Mouse (Mus musculus) midbrain, postnatal 0 days (tissue): Measurements from ENCODE around the gene Tmem138. TPM values are rescaled to one million over a fixed set of nuclear protein-coding genes. Genes with fewer than 3 reads are reported as not detected.

Experiments used
- ATAC-seq: fragments of 200-750 bp; cut with Nextera tagmentation; 2 replicates; pipeline ENCODE4 v1.8.0; 2017; ENCODE audit warnings: moderate number of reproducible peaks, mild to moderate bottlenecking, moderate TSS enrichment, moderate library complexity; ENCODE audit not compliant: low FRiP score
- DNase-seq: peaks from one replicate; pipeline ENCODE4 v3.0.0-alpha.2; 2015; ENCODE audit warnings: low spot score
- H3K27ac ChIP-seq: fragments of 300-500 bp; sonication (generic); 2 replicates; pipeline ENCODE4 v1.5.1; 2014; ENCODE audit warnings: low read depth, mild to moderate bottlenecking, low read length, mixed read lengths
- H3K27me3 ChIP-seq: fragments of 300-500 bp; sonication (generic); 2 replicates; pipeline ENCODE4 v1.6.1; 2014; ENCODE audit warnings: low read length, control low read depth, mixed read lengths; ENCODE audit not compliant: insufficient read depth
- H3K36me3 ChIP-seq: fragments of 300-500 bp; sonication (generic); 2 replicates; pipeline ENCODE4 v1.6.1; 2014; ENCODE audit warnings: low read length, control low read depth, mixed read lengths; ENCODE audit not compliant: insufficient read depth
- H3K4me1 ChIP-seq: fragments of 300-500 bp; sonication (generic); 2 replicates; pipeline ENCODE4 v1.6.1; 2014; ENCODE audit warnings: mild to moderate bottlenecking, control low read depth, antibody characterized with exemption, low read length, mixed read lengths; ENCODE audit not compliant: insufficient read depth
- H3K4me2 ChIP-seq: fragments of 300-500 bp; sonication (generic); 2 replicates; pipeline ENCODE4 v1.6.1; 2014; ENCODE audit warnings: low read depth, mild to moderate bottlenecking, low read length, mixed read lengths; ENCODE audit not compliant: poor library complexity, severe bottlenecking
- H3K4me3 ChIP-seq: fragments of 300-500 bp; sonication (generic); 2 replicates; pipeline ENCODE4 v1.5.1; 2014; ENCODE audit warnings: low read depth, mild to moderate bottlenecking, low read length, moderate library complexity
- H3K9ac ChIP-seq: fragments of 300-500 bp; sonication (generic); replicated peaks from 2 replicates; pipeline ENCODE4 v1.6.1; 2014; ENCODE audit warnings: mild to moderate bottlenecking, low read length, moderate library complexity, mixed read lengths; ENCODE audit not compliant: poor library complexity, severe bottlenecking
- H3K9me3 ChIP-seq: fragments of 300-500 bp; sonication (generic); 2 replicates; pipeline ENCODE4 v1.6.1; 2016; ENCODE audit warnings: low read length, control low read depth
- CTCF ChIP-seq: IDR thresholded peaks from 2 replicates; pipeline ENCODE4 v1.5.1; 2016; ENCODE audit warnings: antibody characterized with exemption, mild to moderate bottlenecking
- WGBS: fragments of 180-500 bp; shearing (Covaris S2); extraction: QIAGEN DNeasy Blood & Tissue Kit; methylation state at CpG from one replicate; pipeline ENCODE4 v1.1.7; 2014; 5-methylcytosine and 5-hydroxymethylcytosine counted together
- polyA plus RNA-seq: library from polyadenylated mRNA; unstranded; fragments of >200 nt; fragmentation: Nextera tagmentation; extraction: Ambion mirVana; gene quantifications from 2 replicates; pipeline ENCODE4 v1.2.1, GENCODE M21; 2015
- total RNA-seq: library from RNA; depleted of rRNA; stranded (reverse); fragments of >200 nt; gene quantifications from 2 replicates; pipeline ENCODE4 v1.2.3, GENCODE M21; 2014

Gene Tmem138
- total and polyA plus RNA-seq, 2 experiments from 2014 or later = 18.5 to 32.4 TPM

GRCm38 (mm10) chr19:10555624-10556510 is 21.3 kb downstream of the Tmem138 start, which contains the start of gene Tmem216:
Tmem216 (minus strand) TSS chr19:10556238.
- Histone ChIP-seq H3K27me3 (no peaks in the 10 kb centered on the region), H3K9me3 (no peaks in the 10 kb centered on the region), H3K4me1 (peaks cover 14% of the 10 kb centered on the region; the same call in 1 of the 2 replicates), H3K36me3 (peaks cover 8% of the 10 kb centered on the region; the same call in 1 of the 2 replicates), H3K27ac (peak within 1 kb of the TSS; percentile 88), H3K9ac (peak within 1 kb of the TSS; percentile 71), H3K4me3 (peak within 1 kb of the TSS; percentile 56), H3K4me2 (peak within 1 kb of the TSS; percentile 56)
- WGBS = under 1% methylated on average over 39 of the region's 43 CpGs
- DNase-seq (peak; percentile 92), ATAC-seq (peak; percentile 98)
- peak; percentile 33 for TF ChIP-seq CTCF

GRCm38 (mm10) chr19:10539454-10539853 is 37.7 kb downstream of the Tmem138 start:
- H3K4me2 ChIP-seq = no peak overlapping the region
- no peak overlapping the region for H3K9ac ChIP-seq
- 97% methylated on average over 5 of the region's 5 CpGs for WGBS
- H3K36me3 ChIP-seq = peaks cover 78% of the 10 kb centered on the region
- no peaks in the 10 kb centered on the region for H3K9me3 ChIP-seq
- no peak overlapping the region for H3K27ac ChIP-seq
- H3K27me3 ChIP-seq = no peaks in the 10 kb centered on the region
- no peak for ATAC-seq
- no peak for DNase-seq
- no peak for TF ChIP-seq CTCF
- H3K4me3 ChIP-seq = no peak overlapping the region
- H3K4me1 ChIP-seq = no peaks in the 10 kb centered on the region

GRCm38 (mm10) chr19:10530082-10530481 is 47.1 kb downstream of the Tmem138 start:
- ATAC-seq = no peak
- Histone ChIP-seq H3K27ac (no peak overlapping the region), H3K4me3 (no peak overlapping the region), H3K36me3 (peaks cover 34% of the 10 kb centered on the region), H3K27me3 (no peaks in the 10 kb centered on the region), H3K4me1 (no peaks in the 10 kb centered on the region), H3K4me2 (no peak overlapping the region), H3K9me3 (no peaks in the 10 kb centered on the region), H3K9ac (no peak overlapping the region)
- peak; percentile 34 for TF ChIP-seq CTCF
- 98% methylated on average over 1 of the region's 1 CpGs for WGBS
- DNase-seq = no peak

GRCm38 (mm10) chr19:10525910-10526309 is 51.3 kb downstream of the Tmem138 start, which contains the start of gene Sdhaf2:
Sdhaf2 (minus strand) TSS chr19:10526142.
- H3K36me3 ChIP-seq = 0 out of 2 replicates have a peak, but pooled peaks cover 6% of the 10 kb centered on the region
- H3K27ac ChIP-seq = peak within 1 kb of the TSS; percentile 98
- H3K4me1 ChIP-seq = peaks cover 8% of the 10 kb centered on the region; the same call in 1 of the 2 replicates
- peak within 1 kb of the TSS; percentile 94 for H3K4me3 ChIP-seq
- TF ChIP-seq CTCF = peak; percentile 77
- under 1% methylated on average over 11 of the region's 11 CpGs for WGBS
- peak within 1 kb of the TSS; percentile 97 for H3K9ac ChIP-seq
- H3K9me3 ChIP-seq = no peaks in the 10 kb centered on the region
- no peaks in the 10 kb centered on the region for H3K27me3 ChIP-seq
- ATAC-seq (peak; percentile 44; the same call in 1 of the 2 replicates), DNase-seq (peak; percentile 85)
- H3K4me2 ChIP-seq = peak within 1 kb of the TSS; percentile 73

- Histone ChIP-seq H3K27me3 (no peaks in the 10 kb centered on the region), H3K4me1 (peaks cover 8% of the 10 kb centered on the region; the same call in 1 of the 2 replicates), H3K9ac (peak within 1 kb of the TSS; percentile 97), H3K4me2 (peak within 1 kb of the TSS; percentile 73), H3K36me3 (0 out of 2 replicates have a peak, but pooled peaks cover 1% of the 10 kb centered on the region), H3K4me3 (peak within 1 kb of the TSS; percentile 94), H3K9me3 (no peaks in the 10 kb centered on the region), H3K27ac (peak within 1 kb of the TSS; percentile 98)
- TF ChIP-seq CTCF = no peak
- WGBS = under 1% methylated on average over 73 of the region's 93 CpGs
- DNase-seq (peak; percentile 96), ATAC-seq (peak; percentile 92)
Measured at GRCm38 (mm10) chr19:10525106-10525901, 51.9 kb downstream of the Tmem138 start, which contains the start of gene Cpsf7. Cpsf7 (plus strand) TSS chr19:10525266.
